Mouse (Mus musculus) T-helper 2 cell (primary cell): Measurements from ENCODE around the gene Zfp691.

Experiments used
- in situ Hi-C: fragments of 300-600 bp; cut with MboI, MseI; formaldehyde crosslinking; loops from one replicate; pipeline ENCODE4 v1.15.1; 2025; ENCODE audit warnings: high pct_unique_total_duplicates

The Zfp691 gene

DNA sequence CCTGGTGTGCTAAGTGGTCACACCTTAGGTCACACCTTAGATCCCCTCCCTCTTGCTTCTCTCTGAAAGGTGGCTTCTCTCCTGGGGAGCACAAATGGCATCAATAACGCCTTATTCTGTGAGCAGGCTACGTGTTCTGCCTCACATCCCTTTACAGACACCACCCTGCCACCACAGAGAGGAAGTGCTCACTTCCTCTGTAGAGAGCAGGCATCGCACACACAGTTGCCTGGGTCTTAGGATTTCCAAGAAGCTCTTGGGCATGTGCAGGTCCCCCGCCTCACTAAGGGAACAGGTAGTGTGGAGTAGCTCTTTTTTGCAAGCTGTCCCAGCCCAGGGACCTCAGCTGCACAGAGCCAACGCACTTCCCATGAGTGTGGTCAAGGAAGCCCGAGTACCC lies 46.8 kb downstream of the Zfp691 start:
- in situ Hi-C loops = loop anchor here (5.0 kb wide), 1 partner anchor 40 kb away; no protein-coding TSS in a partner anchor

DNA sequence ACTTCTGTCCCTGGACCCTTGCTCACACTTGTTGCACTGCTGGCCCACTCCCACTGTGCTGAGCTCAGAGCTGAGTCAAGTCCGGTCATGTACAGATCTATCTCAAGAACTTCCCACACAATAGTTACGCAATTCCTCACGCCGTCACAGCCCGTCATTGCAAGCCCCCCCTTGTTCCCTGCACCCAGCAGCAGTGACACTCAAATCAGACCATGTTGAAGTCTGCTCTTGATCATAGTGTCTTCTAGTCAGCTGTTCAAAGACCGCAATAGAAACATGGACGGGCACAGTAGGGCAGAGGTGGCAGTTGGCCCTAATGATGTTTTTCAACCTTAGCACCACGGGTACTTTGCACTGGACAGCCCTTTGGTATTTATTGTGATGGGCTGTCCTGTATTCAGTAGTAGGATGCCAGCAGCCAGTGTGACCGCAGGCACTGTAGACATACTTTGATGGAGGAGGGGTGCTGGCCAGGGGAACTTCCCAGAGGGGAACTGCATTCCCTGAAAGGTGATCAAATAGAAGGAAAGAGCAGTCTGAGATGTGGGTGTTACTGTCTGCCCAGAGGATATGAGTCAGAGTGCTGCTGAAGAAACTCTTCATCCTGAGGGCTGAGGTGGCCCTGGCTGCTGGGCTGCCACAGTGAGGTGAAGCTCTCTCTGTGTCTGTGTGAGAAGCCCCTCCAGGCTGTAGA lies 48.3 kb downstream of the Zfp691 start:
- in situ Hi-C loops = loop anchor here (5.0 kb wide), 1 partner anchor 42 kb away; no protein-coding TSS in a partner anchor

DNA sequence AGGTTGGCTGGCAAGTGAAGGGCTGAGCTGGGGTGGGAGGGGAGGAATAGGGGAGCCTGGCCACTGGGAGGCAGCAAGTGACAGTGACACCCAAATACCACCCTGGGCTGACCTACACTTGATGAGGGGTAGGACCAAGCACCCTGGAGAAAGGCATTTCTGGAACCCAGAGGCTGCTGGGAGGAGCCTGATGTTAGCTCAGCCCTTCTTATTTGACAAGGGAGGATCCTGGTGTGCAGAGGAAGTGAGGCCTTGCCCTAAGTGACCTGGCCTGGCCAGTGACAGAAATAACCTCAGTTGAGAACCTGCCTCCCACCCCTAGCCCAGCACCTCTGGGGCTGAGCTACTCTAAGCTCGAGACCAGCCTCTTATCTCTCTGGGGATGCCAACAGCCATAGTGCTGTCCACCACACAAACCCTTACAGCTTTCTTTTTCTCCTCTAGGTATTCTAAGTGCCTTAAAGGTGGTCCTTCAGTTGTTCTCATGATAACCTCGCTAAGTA lies 49.2 kb downstream of the Zfp691 start:
- in situ Hi-C loops = loop anchor here (5.0 to 25.0 kb wide), 2 partner anchors 42 to 1238 kb away; partner anchors contain the start of genes Atp6v0b, B4galt2 and Dph2

DNA sequence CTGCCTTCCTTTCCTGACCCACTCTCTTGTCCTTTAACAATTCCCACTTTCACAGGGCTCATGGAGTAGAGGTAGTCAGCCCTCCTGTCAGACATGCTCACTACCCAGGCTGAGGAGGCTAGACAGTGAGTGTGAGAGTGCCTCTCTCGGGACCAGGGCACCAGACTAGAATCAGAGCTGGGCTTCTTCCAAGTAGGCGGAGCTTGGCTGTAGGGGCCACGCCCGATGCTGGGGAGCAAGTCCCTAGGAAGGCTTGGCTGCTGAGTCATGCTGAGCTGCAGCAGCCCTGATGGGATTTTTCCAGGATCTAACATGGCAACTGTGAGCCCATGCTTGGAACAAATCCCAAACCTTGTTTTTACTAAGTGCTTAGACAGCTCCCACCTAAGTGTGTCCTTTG lies 52.7 kb downstream of the Zfp691 start:
- in situ Hi-C loops = loop anchor here (25.0 kb wide), 1 partner anchor 1234 kb away; the partner anchor contains the start of genes Atp6v0b, B4galt2 and Dph2

DNA sequence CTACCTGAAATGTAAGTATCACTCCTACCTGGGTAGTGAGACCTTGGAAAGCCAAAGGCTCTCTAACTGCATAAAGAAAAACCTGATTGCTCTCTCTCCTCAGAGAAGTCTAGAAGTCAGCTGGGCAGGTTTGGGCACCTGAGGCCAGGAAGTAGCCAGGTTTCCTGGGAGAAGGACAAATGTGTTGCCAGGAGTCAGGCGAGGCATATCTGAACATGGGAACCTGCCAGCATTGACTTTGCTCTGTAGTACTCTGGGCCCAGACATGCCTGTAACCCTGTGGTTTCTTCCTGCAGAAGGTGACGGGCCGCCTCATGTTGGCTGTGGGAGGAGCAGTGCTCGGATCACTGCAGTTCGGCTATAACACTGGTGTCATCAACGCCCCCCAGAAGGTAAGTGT lies 53.9 kb downstream of the Zfp691 start:
- in situ Hi-C loops = loop anchor here (25.0 kb wide), 1 partner anchor 1233 kb away; the partner anchor contains the start of genes Atp6v0b, B4galt2 and Dph2
